Mouse (Mus musculus): ENCODE measurements around the gene Cd44. TPM values are rescaled to one million over a fixed set of nuclear protein-coding genes. Genes with fewer than 3 reads are reported as not detected.

The Cd44 gene
- polyA plus RNA-seq, 1 experiment from 2014 or later: 215 TPM

GRCm38 (mm10) chr2:102838179-102838578, 63.3 kb downstream of the Cd44 start:
- Histone ChIP-seq H3K27ac (no peak overlapping the region), H3K36me3 (ENCODE audit: inconsistent target) (peaks cover 37% of the 10 kb centered on the region), H3K79me2 (ENCODE audit: inconsistent target) (peaks cover 19% of the 10 kb centered on the region; the same call in 1 of the 2 replicates), H3K4me3 (ENCODE audit: inconsistent target) (no peak overlapping the region)
- WGBS (ENCODE audit: missing documents): 98% methylated on average over 7 of the region's 7 CpGs

GRCm38 (mm10) chr2:102831547-102831946, 69.9 kb downstream of the Cd44 start:
- H3K27ac ChIP-seq: no peak overlapping the region
- peaks cover 46% of the 10 kb centered on the region for H3K36me3 ChIP-seq (ENCODE audit: inconsistent target)

GRCm38 (mm10) chr2:102829201-102829600, 72.3 kb downstream of the Cd44 start:
- Histone ChIP-seq H3K79me2 (ENCODE audit: inconsistent target) (peaks cover 18% of the 10 kb centered on the region; the same call in 1 of the 2 replicates), H3K36me3 (ENCODE audit: inconsistent target) (peaks cover 62% of the 10 kb centered on the region), H3K27ac (no peak overlapping the region), H3K4me3 (ENCODE audit: inconsistent target) (no peak overlapping the region)
- 83% methylated on average over 3 of the region's 3 CpGs for WGBS (ENCODE audit: missing documents)

More at GRCm38 (mm10) chr2:102831547-102831946, 69.9 kb downstream of the Cd44 start:
- H3K79me2 ChIP-seq (ENCODE audit: inconsistent target): peaks cover 18% of the 10 kb centered on the region; the same call in 1 of the 2 replicates
- H3K4me3 ChIP-seq (ENCODE audit: inconsistent target): no peak overlapping the region

- WGBS (ENCODE audit: missing documents): 96% methylated on average over 7 of the region's 7 CpGs
- peaks cover 17% of the 10 kb centered on the region; the same call in 1 of the 2 replicates for H3K79me2 ChIP-seq (ENCODE audit: inconsistent target)
Observed at GRCm38 (mm10) chr2:102828381-102828780, 73.1 kb downstream of the Cd44 start.

GRCm38 (mm10) chr2:102827841-102828240, 73.6 kb downstream of the Cd44 start:
- Histone ChIP-seq H3K79me2 (ENCODE audit: inconsistent target) (peaks cover 12% of the 10 kb centered on the region; the same call in 1 of the 2 replicates), H3K36me3 (ENCODE audit: inconsistent target) (peaks cover 71% of the 10 kb centered on the region), H3K4me3 (ENCODE audit: inconsistent target) (no peak overlapping the region), H3K27ac (no peak overlapping the region)
- 88% methylated on average over 1 of the region's 1 CpGs for WGBS (ENCODE audit: missing documents)

More at GRCm38 (mm10) chr2:102828381-102828780, 73.1 kb downstream of the Cd44 start:
- H3K36me3 ChIP-seq (ENCODE audit: inconsistent target): peaks cover 71% of the 10 kb centered on the region
- no peak overlapping the region for H3K4me3 ChIP-seq (ENCODE audit: inconsistent target)
- H3K27ac ChIP-seq: no peak overlapping the region

GRCm38 (mm10) chr2:102825961-102826633, 75.4 kb downstream of the Cd44 start:
- Histone ChIP-seq H3K4me3 (ENCODE audit: inconsistent target) (no peak overlapping the region), H3K79me2 (ENCODE audit: inconsistent target) (peaks cover 8% of the 10 kb centered on the region; the same call in 1 of the 2 replicates), H3K27ac (no peak overlapping the region), H3K36me3 (ENCODE audit: inconsistent target) (peaks cover 81% of the 10 kb centered on the region)
- 96% methylated on average over 9 of the region's 9 CpGs for WGBS (ENCODE audit: missing documents)

- peaks cover 99% of the 10 kb centered on the region for H3K36me3 ChIP-seq (ENCODE audit: inconsistent target)
- WGBS (ENCODE audit: missing documents): 96% methylated on average over 6 of the region's 6 CpGs
- H3K79me2 ChIP-seq (ENCODE audit: inconsistent target): no peaks in the 10 kb centered on the region
- H3K27ac ChIP-seq: no peak overlapping the region
- H3K4me3 ChIP-seq (ENCODE audit: inconsistent target): no peak overlapping the region
Observed at GRCm38 (mm10) chr2:102822036-102822435, 79.4 kb downstream of the Cd44 start.

GRCm38 (mm10) chr2:102820790-102821189, 80.7 kb downstream of the Cd44 start:
- Histone ChIP-seq H3K27ac (no peak overlapping the region), H3K4me3 (ENCODE audit: inconsistent target) (no peak overlapping the region), H3K79me2 (ENCODE audit: inconsistent target) (no peaks in the 10 kb centered on the region), H3K36me3 (ENCODE audit: inconsistent target) (peaks cover 89% of the 10 kb centered on the region)
- 91% methylated on average over 8 of the region's 8 CpGs for WGBS (ENCODE audit: missing documents)

GRCm38 (mm10) chr2:102820225-102820711, 81.2 kb downstream of the Cd44 start:
- Histone ChIP-seq H3K36me3 (ENCODE audit: inconsistent target) (peaks cover 85% of the 10 kb centered on the region), H3K79me2 (ENCODE audit: inconsistent target) (no peaks in the 10 kb centered on the region), H3K27ac (no peak overlapping the region), H3K4me3 (ENCODE audit: inconsistent target) (no peak overlapping the region)
- WGBS (ENCODE audit: missing documents): 90% methylated on average over 5 of the region's 5 CpGs

GRCm38 (mm10) chr2:102815289-102815809, 86.1 kb downstream of the Cd44 start:
- Histone ChIP-seq H3K36me3 (ENCODE audit: inconsistent target) (peaks cover 44% of the 10 kb centered on the region), H3K79me2 (ENCODE audit: inconsistent target) (no peaks in the 10 kb centered on the region), H3K27ac (peak overlapping the region; percentile 60), H3K4me3 (ENCODE audit: inconsistent target) (no peak overlapping the region)
- 15% methylated on average over 6 of the region's 6 CpGs for WGBS (ENCODE audit: missing documents)

- no peak overlapping the region for H3K4me3 ChIP-seq (ENCODE audit: inconsistent target)
- 11% methylated on average over 4 of the region's 4 CpGs for WGBS (ENCODE audit: missing documents)
- no peaks in the 10 kb centered on the region for H3K79me2 ChIP-seq (ENCODE audit: inconsistent target)
- H3K27ac ChIP-seq: no peak overlapping the region
- H3K36me3 ChIP-seq (ENCODE audit: inconsistent target): peaks cover 18% of the 10 kb centered on the region; the same call in 1 of the 2 replicates
Observed at GRCm38 (mm10) chr2:102812756-102813155, 88.7 kb downstream of the Cd44 start.

- H3K79me2 ChIP-seq (ENCODE audit: inconsistent target): no peaks in the 10 kb centered on the region
- no peak overlapping the region for H3K27ac ChIP-seq
- no peak overlapping the region for H3K4me3 ChIP-seq (ENCODE audit: inconsistent target)
- H3K36me3 ChIP-seq (ENCODE audit: inconsistent target): peaks cover 9% of the 10 kb centered on the region; the same call in 1 of the 2 replicates
- WGBS (ENCODE audit: missing documents): 100% methylated on average over 1 of the region's 1 CpGs
Observed at GRCm38 (mm10) chr2:102809436-102809835, 92.0 kb downstream of the Cd44 start.

- WGBS (ENCODE audit: missing documents): 87% methylated on average over 3 of the region's 3 CpGs
- Histone ChIP-seq H3K79me2 (ENCODE audit: inconsistent target) (no peaks in the 10 kb centered on the region), H3K4me3 (ENCODE audit: inconsistent target) (no peak overlapping the region), H3K27ac (no peak overlapping the region), H3K36me3 (ENCODE audit: inconsistent target) (no peaks in the 10 kb centered on the region)
Observed at GRCm38 (mm10) chr2:102807633-102808032, 93.8 kb downstream of the Cd44 start.

GRCm38 (mm10) chr2:102805761-102806496, 95.5 kb downstream of the Cd44 start:
- Histone ChIP-seq H3K27ac (no peak overlapping the region), H3K79me2 (ENCODE audit: inconsistent target) (no peaks in the 10 kb centered on the region), H3K4me3 (ENCODE audit: inconsistent target) (no peak overlapping the region), H3K36me3 (ENCODE audit: inconsistent target) (no peaks in the 10 kb centered on the region)
- 90% methylated on average over 4 of the region's 4 CpGs for WGBS (ENCODE audit: missing documents)

- Histone ChIP-seq H3K27ac (no peak overlapping the region), H3K4me3 (ENCODE audit: inconsistent target) (no peak overlapping the region), H3K36me3 (ENCODE audit: inconsistent target) (no peaks in the 10 kb centered on the region), H3K79me2 (ENCODE audit: inconsistent target) (no peaks in the 10 kb centered on the region)
- 83% methylated on average over 6 of the region's 6 CpGs for WGBS (ENCODE audit: missing documents)
Observed at GRCm38 (mm10) chr2:102805283-102805682, 96.2 kb downstream of the Cd44 start.

All from macrophage (primary cell).